Mouse (Mus musculus): ENCODE results near the gene Rhag.

The Rhag gene

GRCm38 (mm10) chr17:40874701-40875100 lies 63.8 kb downstream of the Rhag start:
- no peak for DNase-seq (ENCODE audit: low spot score in 2 of 2)

GRCm38 (mm10) chr17:40875568-40875967 lies 64.6 kb downstream of the Rhag start:
- DNase-seq (ENCODE audit: low spot score in 2 of 2), result no peak

GRCm38 (mm10) chr17:40877741-40878140 lies 66.8 kb downstream of the Rhag start:
- DNase-seq (ENCODE audit: low spot score in 2 of 2), result no peak

- no peak for DNase-seq (ENCODE audit: low spot score in 2 of 2)
Observed at GRCm38 (mm10) chr17:40879528-40879923, 68.6 kb downstream of the Rhag start.

GRCm38 (mm10) chr17:40879924-40880691 lies 69.2 kb downstream of the Rhag start, which contains the start of gene 9130008F23Rik:
Gene 9130008F23Rik, minus strand, starts transcription at chr17:40880559.
- peak in 1 of 2 experiments; percentile 12 for DNase-seq (ENCODE audit: low spot score in 2 of 2)

GRCm38 (mm10) chr17:40882172-40882571 lies 71.2 kb downstream of the Rhag start:
- no peak for DNase-seq (ENCODE audit: low spot score in 2 of 2)

GRCm38 (mm10) chr17:40885155-40885554 lies 74.2 kb downstream of the Rhag start:
- DNase-seq (ENCODE audit: low spot score in 2 of 2), result no peak

- no peak for DNase-seq (ENCODE audit: low spot score in 2 of 2)
Observed at GRCm38 (mm10) chr17:40887849-40888536, 77.1 kb downstream of the Rhag start.
